Mouse (Mus musculus): Measurements from ENCODE around the gene Nit2.

DNA sequence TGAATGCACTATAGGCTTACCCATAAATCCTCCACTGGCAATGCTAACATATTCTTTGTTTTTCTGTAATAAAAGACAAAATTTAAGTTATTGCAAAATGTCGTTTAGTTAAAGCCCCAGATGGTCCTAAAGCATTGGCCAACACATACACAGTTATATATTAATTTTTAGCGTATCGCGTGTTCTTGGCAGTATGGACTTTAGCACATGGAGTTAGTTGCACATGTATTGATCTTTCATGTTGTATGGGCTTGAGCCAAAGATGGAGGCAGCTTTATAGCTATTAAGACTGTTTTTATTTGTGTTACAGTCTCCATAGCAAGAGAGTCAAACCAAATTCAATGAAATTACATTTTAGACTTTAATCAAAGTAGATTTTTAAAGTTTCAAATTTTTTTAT lies 19.5 kb upstream of the Nit2 start:
- no peak for TF ChIP-seq TCF3 (IDR thresholded peaks at IDR 0.05; ENCODE audit: insufficient read length, low read depth)
- TF ChIP-seq POLR2A (IDR thresholded peaks at IDR 0.05; ENCODE audit: insufficient read length, low read depth): no peak
